Mouse (Mus musculus): ENCODE data around the gene Rdh8. TPM values are rescaled to one million over a fixed set of nuclear protein-coding genes. Genes with fewer than 3 reads are reported as not detected.
"Not testable (repeated sequence)": the region's sequence is repeated elsewhere in the genome, so short reads cannot be mapped to it uniquely, and the experiment has no call there.

Rdh8 gene
- polyA plus RNA-seq, 1 experiment = not detected

- Histone ChIP-seq H3K36me3 (ENCODE audit: control insufficient read depth, insufficient read depth, low read length) (no peaks in the 10 kb centered on the region), H3K27me3 (replicated peaks; ENCODE audit: control insufficient read depth, insufficient read depth, low read length) (no peaks in the 10 kb centered on the region), H3K27ac (ENCODE audit: insufficient read depth, low read depth, low read length) (no peak within 1 kb of the TSS), H3K4me1 (ENCODE audit: control insufficient read depth, insufficient read depth, low read length) (no peaks in the 10 kb centered on the region), H3K4me3 (ENCODE audit: insufficient read depth, low read depth, low read length) (peak within 1 kb of the TSS; percentile 5; the same call in 1 of the 2 replicates)
- peak; percentile 57 for DNase-seq
- TF ChIP-seq CTCF (conservative IDR thresholded peaks at IDR 0.05; ENCODE audit: insufficient read depth, insufficient read length, low read depth, low read length) (no peak), POLR2A (IDR thresholded peaks at IDR 0.05; ENCODE audit: low read depth, low read length) (no peak)
- 6% methylated on average over 29 of the region's 29 CpGs for WGBS
Observed at GRCm38 (mm10) chr9:20814521-20815272, 3.6 kb upstream of the Rdh8 start, which contains the start of gene Col5a3. Col5a3 (minus strand) TSS chr9:20815067.

- no peaks in the 10 kb centered on the region for H3K36me3 ChIP-seq (ENCODE audit: control insufficient read depth, insufficient read depth, low read length)
- no peaks in the 10 kb centered on the region for H3K4me1 ChIP-seq (ENCODE audit: control insufficient read depth, insufficient read depth, low read length)
- DNase-seq = no peak
- no peaks in the 10 kb centered on the region for H3K27me3 ChIP-seq (replicated peaks; ENCODE audit: control insufficient read depth, insufficient read depth, low read length)
- TF ChIP-seq POLR2A (IDR thresholded peaks at IDR 0.05; ENCODE audit: low read depth, low read length) = no peak
- no peak for TF ChIP-seq CTCF (conservative IDR thresholded peaks at IDR 0.05; ENCODE audit: insufficient read depth, insufficient read length, low read depth, low read length)
- no peak overlapping the region for H3K27ac ChIP-seq (ENCODE audit: insufficient read depth, low read depth, low read length)
- 49% methylated on average over 5 of the region's 5 CpGs for WGBS
- H3K4me3 ChIP-seq (ENCODE audit: insufficient read depth, low read depth, low read length) = no peak overlapping the region
Observed at GRCm38 (mm10) chr9:20820001-20820400, 1.7 kb downstream of the Rdh8 start.

GRCm38 (mm10) chr9:20822821-20823220 lies 4.5 kb downstream of the Rdh8 start:
- Histone ChIP-seq H3K4me3 (ENCODE audit: insufficient read depth, low read depth, low read length) (no peak overlapping the region), H3K4me1 (ENCODE audit: control insufficient read depth, insufficient read depth, low read length) (no peaks in the 10 kb centered on the region), H3K36me3 (ENCODE audit: control insufficient read depth, insufficient read depth, low read length) (no peaks in the 10 kb centered on the region), H3K27me3 (replicated peaks; ENCODE audit: control insufficient read depth, insufficient read depth, low read length) (no peaks in the 10 kb centered on the region), H3K27ac (ENCODE audit: insufficient read depth, low read depth, low read length) (no peak overlapping the region)
- DNase-seq = no peak
- WGBS = 86% methylated on average over 3 of the region's 3 CpGs
- TF ChIP-seq POLR2A (IDR thresholded peaks at IDR 0.05; ENCODE audit: low read depth, low read length) = no peak
- no peak for TF ChIP-seq CTCF (conservative IDR thresholded peaks at IDR 0.05; ENCODE audit: insufficient read depth, insufficient read length, low read depth, low read length)

- Histone ChIP-seq H3K27ac (ENCODE audit: insufficient read depth, low read depth, low read length) (no peak overlapping the region), H3K36me3 (ENCODE audit: control insufficient read depth, insufficient read depth, low read length) (no peaks in the 10 kb centered on the region), H3K4me3 (ENCODE audit: insufficient read depth, low read depth, low read length) (no peak overlapping the region), H3K4me1 (ENCODE audit: control insufficient read depth, insufficient read depth, low read length) (no peaks in the 10 kb centered on the region), H3K27me3 (replicated peaks; ENCODE audit: control insufficient read depth, insufficient read depth, low read length) (no peaks in the 10 kb centered on the region)
- DNase-seq = no peak
- TF ChIP-seq CTCF (conservative IDR thresholded peaks at IDR 0.05; ENCODE audit: insufficient read depth, insufficient read length, low read depth, low read length) = no peak
- no peak for TF ChIP-seq POLR2A (IDR thresholded peaks at IDR 0.05; ENCODE audit: low read depth, low read length)
- WGBS = 49% methylated on average over 5 of the region's 5 CpGs
Observed at GRCm38 (mm10) chr9:20825781-20826180, 7.5 kb downstream of the Rdh8 start.

GRCm38 (mm10) chr9:20828127-20828526 lies 9.8 kb downstream of the Rdh8 start:
- 100% methylated on average over 1 of the region's 1 CpGs for WGBS
- DNase-seq = no peak
- no peaks in the 10 kb centered on the region for H3K27me3 ChIP-seq (replicated peaks; ENCODE audit: control insufficient read depth, insufficient read depth, low read length)
- H3K4me1 ChIP-seq (ENCODE audit: control insufficient read depth, insufficient read depth, low read length) = no peaks in the 10 kb centered on the region
- TF ChIP-seq CTCF (conservative IDR thresholded peaks at IDR 0.05; ENCODE audit: insufficient read depth, insufficient read length, low read depth, low read length) (no peak), POLR2A (IDR thresholded peaks at IDR 0.05; ENCODE audit: low read depth, low read length) (no peak)
- H3K36me3 ChIP-seq (ENCODE audit: control insufficient read depth, insufficient read depth, low read length) = no peaks in the 10 kb centered on the region
- H3K27ac ChIP-seq (ENCODE audit: insufficient read depth, low read depth, low read length) = no peak overlapping the region
- H3K4me3 ChIP-seq (ENCODE audit: insufficient read depth, low read depth, low read length) = no peak overlapping the region

GRCm38 (mm10) chr9:20830901-20831643 lies 12.8 kb downstream of the Rdh8 start:
- no peak overlapping the region for H3K27ac ChIP-seq (ENCODE audit: insufficient read depth, low read depth, low read length)
- WGBS = 16% methylated on average over 19 of the region's 19 CpGs

GRCm38 (mm10) chr9:20834881-20835280 lies 16.6 kb downstream of the Rdh8 start:
- Histone ChIP-seq H3K36me3 (ENCODE audit: control insufficient read depth, insufficient read depth, low read length) (no peaks in the 10 kb centered on the region), H3K4me3 (ENCODE audit: insufficient read depth, low read depth, low read length) (no peak overlapping the region), H3K4me1 (ENCODE audit: control insufficient read depth, insufficient read depth, low read length) (no peaks in the 10 kb centered on the region), H3K27ac (ENCODE audit: insufficient read depth, low read depth, low read length) (no peak overlapping the region), H3K27me3 (replicated peaks; ENCODE audit: control insufficient read depth, insufficient read depth, low read length) (no peaks in the 10 kb centered on the region)
- TF ChIP-seq POLR2A (IDR thresholded peaks at IDR 0.05; ENCODE audit: low read depth, low read length) = no peak
- TF ChIP-seq CTCF (conservative IDR thresholded peaks at IDR 0.05; ENCODE audit: insufficient read depth, insufficient read length, low read depth, low read length) = no peak
- DNase-seq = no peak
- WGBS = 88% methylated on average over 1 of the region's 1 CpGs

More at GRCm38 (mm10) chr9:20830901-20831643, 12.8 kb downstream of the Rdh8 start:
- Histone ChIP-seq H3K27me3 (replicated peaks; ENCODE audit: control insufficient read depth, insufficient read depth, low read length) (no peaks in the 10 kb centered on the region), H3K4me3 (ENCODE audit: insufficient read depth, low read depth, low read length) (no peak overlapping the region), H3K36me3 (ENCODE audit: control insufficient read depth, insufficient read depth, low read length) (no peaks in the 10 kb centered on the region), H3K4me1 (ENCODE audit: control insufficient read depth, insufficient read depth, low read length) (no peaks in the 10 kb centered on the region)
- peak; percentile 95 for DNase-seq
- TF ChIP-seq POLR2A (IDR thresholded peaks at IDR 0.05; ENCODE audit: low read depth, low read length) = no peak
- TF ChIP-seq CTCF (conservative IDR thresholded peaks at IDR 0.05; ENCODE audit: insufficient read depth, insufficient read length, low read depth, low read length) = peak; percentile 94

GRCm38 (mm10) chr9:20835431-20835954 lies 17.2 kb downstream of the Rdh8 start:
- not testable (repeated sequence) for H3K4me3 ChIP-seq (ENCODE audit: insufficient read depth, low read depth, low read length); H3K27me3 ChIP-seq (replicated peaks; ENCODE audit: control insufficient read depth, insufficient read depth, low read length); DNase-seq; H3K36me3 ChIP-seq (ENCODE audit: control insufficient read depth, insufficient read depth, low read length); H3K27ac ChIP-seq (ENCODE audit: insufficient read depth, low read depth, low read length); H3K4me1 ChIP-seq (ENCODE audit: control insufficient read depth, insufficient read depth, low read length)
- 90% methylated on average over 11 of the region's 11 CpGs for WGBS
